Mouse (Mus musculus) liver, embryonic 15.5 days (tissue): ENCODE measurements around the gene Vill. TPM values are rescaled to one million over a fixed set of nuclear protein-coding genes. Genes with fewer than 3 reads are reported as not detected.

Source experiments
- ATAC-seq: fragments of 200-750 bp; cut with Nextera tagmentation; 2 replicates; pipeline ENCODE4 v1.8.0; 2017; ENCODE audit warnings: moderate number of reproducible peaks, mild to moderate bottlenecking, moderate library complexity; ENCODE audit not compliant: insufficient read depth
- H3K27ac ChIP-seq: fragments of 300-500 bp; sonication (generic); replicated peaks from 2 replicates; pipeline ENCODE4 v1.5.1; 2015; ENCODE audit warnings: mild to moderate bottlenecking, inconsistent platforms
- H3K27me3 ChIP-seq: fragments of 300-500 bp; sonication (generic); 2 replicates; pipeline ENCODE4 v1.6.1; 2015; ENCODE audit warnings: mild to moderate bottlenecking, inconsistent platforms
- H3K36me3 ChIP-seq: fragments of 300-500 bp; sonication (generic); replicated peaks from 2 replicates; pipeline ENCODE4 v1.6.1; 2015; ENCODE audit warnings: moderate library complexity, mild to moderate bottlenecking, inconsistent platforms
- H3K4me1 ChIP-seq: fragments of 300-500 bp; sonication (generic); replicated peaks from 2 replicates; pipeline ENCODE4 v1.6.1; 2015; ENCODE audit warnings: inconsistent platforms
- H3K4me2 ChIP-seq: fragments of 300-500 bp; sonication (generic); 2 replicates; pipeline ENCODE4 v1.6.1; 2015; ENCODE audit warnings: moderate library complexity, mild to moderate bottlenecking, inconsistent platforms
- H3K4me3 ChIP-seq: fragments of 300-500 bp; sonication (generic); replicated peaks from 2 replicates; pipeline ENCODE4 v1.5.1; 2015; ENCODE audit warnings: mild to moderate bottlenecking, inconsistent platforms
- H3K9ac ChIP-seq: fragments of 300-500 bp; sonication (generic); 2 replicates; pipeline ENCODE4 v1.6.1; 2015; ENCODE audit warnings: moderate library complexity, mild to moderate bottlenecking, inconsistent platforms
- H3K9me3 ChIP-seq: fragments of 300-500 bp; sonication (generic); replicated peaks from 2 replicates; pipeline ENCODE4 v1.6.1; 2016; ENCODE audit warnings: inconsistent platforms
- WGBS: fragments of 180-500 bp; shearing (Covaris S2); methylation state at CpG from one replicate; pipeline ENCODE4 v1.1.7; 2015; ENCODE audit warnings: mixed read lengths; ENCODE audit not compliant: insufficient replicate concordance; 5-methylcytosine and 5-hydroxymethylcytosine counted together
- polyA plus RNA-seq: library from polyadenylated mRNA; unstranded; fragments of >200 nt; fragmentation: Nextera tagmentation; extraction: Ambion mirVana; gene quantifications from 2 replicates; pipeline ENCODE4 v1.2.1, GENCODE M21; 2015

Vill gene
- 10.0 and 11.0 TPM in 2 replicates for polyA plus RNA-seq

GRCm38 (mm10) chr9:119052154-119052944, at the start of gene Vill:
Gene Vill (plus strand): TSS chr9:119052778.
- Histone ChIP-seq H3K4me1 (peaks cover 31% of the 10 kb centered on the region), H3K36me3 (no peaks in the 10 kb centered on the region), H3K27ac (no peak within 1 kb of the TSS), H3K27me3 (peaks cover 36% of the 10 kb centered on the region), H3K9me3 (no peaks in the 10 kb centered on the region), H3K9ac (no peak within 1 kb of the TSS), H3K4me3 (peak within 1 kb of the TSS; percentile 36), H3K4me2 (peak within 1 kb of the TSS; percentile 56)
- ATAC-seq = peak; percentile 70
- WGBS = 29% methylated on average over 22 of the region's 22 CpGs

DNA sequence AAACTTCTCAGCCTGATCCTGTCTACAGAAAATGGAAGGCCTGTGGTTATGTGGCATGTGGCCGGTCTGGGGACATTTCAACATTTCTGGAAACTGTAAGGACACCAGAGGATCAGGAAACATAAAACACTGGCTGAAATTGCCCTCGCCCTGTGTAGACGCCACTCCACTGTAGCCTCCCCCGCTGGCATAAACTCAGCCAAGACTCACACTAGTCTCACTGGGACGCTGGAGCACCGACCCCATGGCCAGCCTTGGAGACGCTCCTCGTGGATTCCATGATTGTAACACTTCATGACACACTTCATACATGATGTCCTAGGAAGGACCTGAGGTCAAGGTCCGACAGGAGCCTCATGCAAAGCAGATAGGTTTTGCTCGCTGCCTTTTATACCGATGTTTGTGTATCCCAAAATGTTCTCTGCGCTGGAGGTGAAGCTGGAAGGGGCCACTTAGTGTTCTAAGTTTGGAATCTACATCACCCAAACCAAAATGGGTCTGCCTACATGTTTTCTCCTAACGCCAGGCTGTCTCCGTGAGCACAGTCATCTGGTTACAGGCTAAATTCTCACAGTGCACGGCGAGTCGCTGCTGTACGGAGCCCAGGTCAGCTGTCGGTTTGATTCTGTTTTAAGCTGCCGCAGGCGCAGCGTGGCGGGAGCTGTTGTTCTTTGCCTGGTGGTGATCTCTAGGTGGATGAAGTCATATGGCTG, 48.4 kb upstream of the Vill start:
- H3K4me2 ChIP-seq = no peak overlapping the region
- no peak overlapping the region for H3K9ac ChIP-seq
- H3K4me3 ChIP-seq = no peak overlapping the region
- no peaks in the 10 kb centered on the region for H3K9me3 ChIP-seq
- H3K36me3 ChIP-seq = no peaks in the 10 kb centered on the region
- no peak for ATAC-seq
- H3K4me1 ChIP-seq = peaks cover 42% of the 10 kb centered on the region
- no peak overlapping the region for H3K27ac ChIP-seq
- 74% methylated on average over 23 of the region's 23 CpGs for WGBS
- no peaks in the 10 kb centered on the region for H3K27me3 ChIP-seq

DNA sequence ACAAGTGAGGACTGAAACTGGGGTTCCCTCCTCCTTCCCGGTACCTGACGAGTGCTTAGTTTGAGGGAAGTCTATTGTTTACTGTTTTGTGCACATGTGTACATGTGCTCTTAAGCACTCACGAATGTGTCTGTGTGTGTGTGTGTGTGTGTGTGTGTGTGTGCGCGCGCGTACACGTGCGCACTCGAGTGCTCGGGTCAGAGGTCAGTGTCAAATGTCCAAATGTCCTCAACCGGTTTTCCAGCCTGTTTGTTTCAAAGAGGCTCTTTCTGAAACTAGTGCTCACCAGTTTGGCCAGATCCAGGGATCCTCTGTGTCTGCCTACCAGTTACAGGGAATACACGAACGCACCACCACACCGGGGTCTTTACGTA, 47.9 kb upstream of the Vill start:
- no peak overlapping the region for H3K9ac ChIP-seq
- WGBS = 86% methylated on average over 16 of the region's 16 CpGs
- H3K36me3 ChIP-seq = no peaks in the 10 kb centered on the region
- no peak overlapping the region for H3K4me3 ChIP-seq
- ATAC-seq = no peak
- no peak overlapping the region for H3K27ac ChIP-seq
- no peak overlapping the region for H3K4me2 ChIP-seq
- no peaks in the 10 kb centered on the region for H3K9me3 ChIP-seq
- H3K4me1 ChIP-seq = peaks cover 42% of the 10 kb centered on the region
- no peaks in the 10 kb centered on the region for H3K27me3 ChIP-seq

- no peaks in the 10 kb centered on the region for H3K36me3 ChIP-seq
- WGBS = 72% methylated on average over 15 of the region's 15 CpGs
- H3K9me3 ChIP-seq = no peaks in the 10 kb centered on the region
- H3K27me3 ChIP-seq = no peaks in the 10 kb centered on the region
- H3K4me2 ChIP-seq = no peak overlapping the region
- peaks cover 41% of the 10 kb centered on the region for H3K4me1 ChIP-seq
- ATAC-seq = no peak
- H3K27ac ChIP-seq = no peak overlapping the region
- H3K9ac ChIP-seq = no peak overlapping the region
- H3K4me3 ChIP-seq = no peak overlapping the region
Measured at GRCm38 (mm10) chr9:119005303-119006029, 47.1 kb upstream of the Vill start.

DNA sequence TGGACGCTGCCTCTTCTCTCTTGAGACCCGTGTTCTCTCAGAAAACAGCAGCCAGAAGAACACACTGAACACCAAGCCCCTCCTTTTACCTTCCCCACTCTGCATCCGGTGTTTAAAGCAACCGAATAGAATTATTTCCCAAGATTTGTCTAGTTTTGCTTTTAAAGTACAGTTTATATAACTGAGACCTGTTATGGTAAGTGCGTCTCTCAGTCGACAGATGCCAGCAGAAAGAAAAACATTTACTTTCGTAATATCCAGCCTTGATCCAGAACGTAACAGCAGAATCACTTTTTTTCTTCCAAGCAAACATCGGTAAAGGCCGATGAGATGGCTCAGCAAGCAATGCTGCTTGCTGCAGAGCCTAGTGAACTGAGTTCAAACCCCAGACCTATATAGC, 45.3 kb upstream of the Vill start:
- WGBS = 73% methylated on average over 10 of the region's 10 CpGs
- no peak overlapping the region for H3K27ac ChIP-seq
- ATAC-seq = no peak

GRCm38 (mm10) chr9:119008871-119009270, 43.7 kb upstream of the Vill start:
- H3K9ac ChIP-seq = no peak overlapping the region
- no peaks in the 10 kb centered on the region for H3K27me3 ChIP-seq
- peaks cover 13% of the 10 kb centered on the region for H3K4me1 ChIP-seq
- no peak overlapping the region for H3K4me2 ChIP-seq
- peaks cover 11% of the 10 kb centered on the region; the same call in 1 of the 2 replicates for H3K36me3 ChIP-seq
- 62% methylated on average over 7 of the region's 7 CpGs for WGBS
- H3K4me3 ChIP-seq = no peak overlapping the region
- no peaks in the 10 kb centered on the region for H3K9me3 ChIP-seq
- no peak overlapping the region for H3K27ac ChIP-seq
- no peak for ATAC-seq

More for the DNA sequence above, 45.3 kb upstream of the Vill start:
- H3K9ac ChIP-seq = no peak overlapping the region
- H3K36me3 ChIP-seq = no peaks in the 10 kb centered on the region; the same call in 1 of the 2 replicates
- H3K4me3 ChIP-seq = no peak overlapping the region
- H3K9me3 ChIP-seq = no peaks in the 10 kb centered on the region
- H3K27me3 ChIP-seq = no peaks in the 10 kb centered on the region
- H3K4me1 ChIP-seq = peaks cover 24% of the 10 kb centered on the region
- H3K4me2 ChIP-seq = no peak overlapping the region

DNA sequence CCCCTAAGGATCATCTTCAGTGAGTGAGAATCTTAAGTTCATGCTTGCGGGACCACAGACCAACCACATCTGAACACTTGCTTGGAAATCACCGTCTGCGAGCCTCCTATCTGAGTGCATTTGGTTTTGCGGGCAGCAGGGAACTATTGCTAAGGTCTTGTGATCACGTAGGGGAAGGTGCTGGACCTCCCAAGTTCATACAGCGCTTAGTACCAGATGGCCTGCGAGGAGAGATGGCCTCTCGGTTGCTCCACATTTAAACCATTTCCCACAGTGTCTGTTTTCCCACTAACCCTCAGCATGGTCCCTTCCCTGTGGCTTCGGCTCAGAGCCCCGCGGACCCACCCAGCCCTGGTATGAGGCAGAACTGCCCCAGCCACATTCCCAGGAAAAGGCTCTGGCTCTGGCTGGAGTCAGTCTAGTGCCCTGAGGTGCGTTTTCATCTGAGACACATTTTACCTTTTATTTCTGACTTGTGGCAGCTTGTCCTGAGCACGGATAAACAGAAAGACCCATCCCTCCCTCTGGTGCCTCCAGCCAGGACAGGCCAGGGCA, 42.3 kb upstream of the Vill start:
- Histone ChIP-seq H3K9ac (no peak overlapping the region), H3K4me3 (no peak overlapping the region), H3K27ac (no peak overlapping the region), H3K4me2 (no peak overlapping the region), H3K9me3 (no peaks in the 10 kb centered on the region), H3K36me3 (peaks cover 21% of the 10 kb centered on the region), H3K4me1 (peaks cover 2% of the 10 kb centered on the region; the same call in 1 of the 2 replicates), H3K27me3 (no peaks in the 10 kb centered on the region)
- WGBS = 75% methylated on average over 13 of the region's 13 CpGs
- no peak for ATAC-seq

GRCm38 (mm10) chr9:119016785-119017507, 35.6 kb upstream of the Vill start:
- no peak for ATAC-seq
- no peak overlapping the region for H3K9ac ChIP-seq

GRCm38 (mm10) chr9:119021731-119022130, 30.8 kb upstream of the Vill start:
- H3K9ac ChIP-seq = no peak overlapping the region
- no peak overlapping the region for H3K4me3 ChIP-seq
- no peak overlapping the region for H3K4me2 ChIP-seq
- no peaks in the 10 kb centered on the region for H3K9me3 ChIP-seq
- H3K27ac ChIP-seq = no peak overlapping the region
- no peaks in the 10 kb centered on the region for H3K4me1 ChIP-seq
- no peaks in the 10 kb centered on the region for H3K27me3 ChIP-seq
- no peak for ATAC-seq
- H3K36me3 ChIP-seq = peaks cover 17% of the 10 kb centered on the region; the same call in 1 of the 2 replicates
- WGBS = 63% methylated on average over 7 of the region's 7 CpGs

More at GRCm38 (mm10) chr9:119016785-119017507, 35.6 kb upstream of the Vill start:
- Histone ChIP-seq H3K4me2 (no peak overlapping the region), H3K27ac (no peak overlapping the region), H3K27me3 (no peaks in the 10 kb centered on the region), H3K9me3 (no peaks in the 10 kb centered on the region), H3K4me3 (no peak overlapping the region), H3K4me1 (no peaks in the 10 kb centered on the region), H3K36me3 (peaks cover 33% of the 10 kb centered on the region)
- WGBS = 71% methylated on average over 7 of the region's 7 CpGs

- peaks cover 11% of the 10 kb centered on the region for H3K36me3 ChIP-seq
- no peaks in the 10 kb centered on the region for H3K27me3 ChIP-seq
- H3K4me1 ChIP-seq = peaks cover 4% of the 10 kb centered on the region; the same call in 1 of the 2 replicates
- ATAC-seq = no peak
- H3K9me3 ChIP-seq = no peaks in the 10 kb centered on the region
- 61% methylated on average over 6 of the region's 6 CpGs for WGBS
- no peak overlapping the region for H3K9ac ChIP-seq
- no peak overlapping the region for H3K4me3 ChIP-seq
- H3K4me2 ChIP-seq = no peak overlapping the region
- no peak overlapping the region for H3K27ac ChIP-seq
Measured at GRCm38 (mm10) chr9:119025263-119025662, 27.3 kb upstream of the Vill start.
